Mouse (Mus musculus): ENCODE data around the gene Trim43b.
"Not testable (repeated sequence)": the region's sequence is repeated elsewhere in the genome, so short reads cannot be mapped to it uniquely, and the experiment has no call there.

GRCm38 (mm10) chr9:89066378-89067142, 26.1 kb downstream of the Trim43b start:
- TF ChIP-seq EP300 (IDR thresholded peaks at IDR 0.05; ENCODE audit: insufficient read depth, low read depth, low read length); CTCF (IDR thresholded peaks at IDR 0.05; ENCODE audit: low read depth, low read length); POLR2A (IDR thresholded peaks at IDR 0.05; ENCODE audit: insufficient read depth, low read length): not testable (repeated sequence)
